Mouse (Mus musculus): Measurements from ENCODE around the gene Numb.

Gene Numb

GRCm38 (mm10) chr12:83780181-83780580 is 141.6 kb downstream of the Numb start:
- no peak for DNase-seq

DNA sequence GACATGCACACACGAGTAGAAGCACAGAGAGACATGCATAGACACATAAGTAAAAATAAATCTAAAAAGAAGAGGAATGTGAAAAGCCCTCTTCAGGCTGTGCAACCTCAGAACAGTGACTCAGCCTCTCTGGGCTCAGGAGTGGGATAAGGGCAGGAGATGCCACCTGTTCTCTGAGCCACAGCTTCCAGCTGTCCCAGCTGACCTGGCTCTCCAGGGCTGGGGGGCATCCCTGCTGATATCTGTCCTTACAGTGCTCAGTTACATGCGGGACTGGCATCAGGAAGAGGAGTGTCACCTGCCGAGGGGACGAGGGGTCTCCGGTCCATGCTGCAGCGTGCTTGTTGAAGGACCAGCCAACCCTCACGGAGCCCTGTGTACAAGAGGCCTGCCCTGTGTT is 145.0 kb downstream of the Numb start:
- no peak for DNase-seq

GRCm38 (mm10) chr12:83775621-83776020 is 146.1 kb downstream of the Numb start:
- DNase-seq: no peak

DNA sequence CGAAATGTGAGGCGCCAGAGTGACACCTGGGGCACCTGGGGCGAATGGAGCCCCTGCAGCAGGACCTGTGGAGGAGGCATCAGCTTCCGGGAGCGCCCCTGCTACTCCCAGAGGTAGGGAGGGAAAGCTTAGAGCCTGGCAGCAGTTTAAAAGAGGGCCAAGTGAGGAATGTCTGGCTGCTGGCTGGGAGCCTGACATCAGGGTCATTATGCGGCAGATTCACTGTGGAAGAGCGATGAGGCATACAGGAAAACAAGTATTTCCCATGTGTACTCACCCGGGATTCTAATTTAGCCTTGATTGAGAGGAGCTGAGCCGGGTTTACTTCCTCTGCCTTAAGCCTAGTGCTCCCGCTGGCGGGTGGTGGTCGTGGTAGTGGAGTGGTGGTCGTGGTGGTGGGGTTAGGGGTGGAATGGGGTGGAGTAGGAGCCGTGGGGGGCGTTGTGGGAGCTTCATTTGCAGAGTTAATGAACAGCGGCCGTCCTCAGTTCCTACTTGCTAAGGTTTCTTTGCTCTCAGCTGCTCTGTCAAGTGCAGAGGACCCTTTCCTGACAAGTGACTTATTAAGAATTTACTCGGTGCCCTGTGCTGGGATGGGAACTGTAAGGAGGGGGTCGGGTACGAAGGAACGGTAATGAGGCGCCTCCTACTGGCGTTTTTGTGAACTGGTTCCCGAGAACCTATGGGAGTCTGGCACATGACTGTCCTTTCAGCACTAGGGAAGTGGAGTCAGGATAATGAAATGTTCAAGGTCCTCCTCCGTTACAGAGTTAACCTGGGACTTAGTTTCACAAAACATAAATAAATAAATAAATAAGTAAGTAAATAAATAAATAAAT is 151.1 kb downstream of the Numb start:
- peak; percentile 57 to 59 for DNase-seq

DNA sequence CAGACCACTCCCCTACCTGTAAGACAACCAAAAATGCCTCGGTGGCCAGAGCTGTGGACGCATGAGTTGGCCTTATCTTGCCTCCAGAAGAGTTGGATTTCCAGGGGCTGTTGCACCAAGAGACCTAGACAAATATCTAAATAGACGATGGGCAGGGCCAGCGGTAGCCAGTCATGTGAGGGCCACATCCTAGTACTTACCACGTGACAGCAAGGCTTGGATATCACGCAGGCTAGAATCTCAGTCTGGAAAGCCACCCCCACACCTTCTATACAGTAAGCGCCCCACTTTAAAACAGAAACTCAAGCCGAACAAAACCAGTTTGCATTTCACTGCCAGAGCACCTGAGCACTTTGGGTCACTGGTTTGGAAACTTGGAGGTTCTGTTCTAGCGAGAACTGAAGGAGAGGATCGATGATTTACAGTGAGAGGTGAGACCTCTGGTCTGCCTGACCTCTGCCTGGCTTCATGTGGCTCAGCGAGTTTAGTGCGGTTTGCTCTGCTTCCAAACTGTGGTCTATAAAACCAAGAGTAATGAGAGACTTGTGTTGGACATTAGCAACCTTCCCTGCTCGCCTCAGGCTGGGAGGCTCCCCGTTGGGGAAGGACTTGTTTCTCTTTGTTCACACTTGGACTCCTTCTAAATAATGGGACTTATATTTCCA is 153.4 kb downstream of the Numb start:
- DNase-seq: no peak

- no peak for DNase-seq
Measured at GRCm38 (mm10) chr12:83767833-83768232, 153.9 kb downstream of the Numb start.

DNA sequence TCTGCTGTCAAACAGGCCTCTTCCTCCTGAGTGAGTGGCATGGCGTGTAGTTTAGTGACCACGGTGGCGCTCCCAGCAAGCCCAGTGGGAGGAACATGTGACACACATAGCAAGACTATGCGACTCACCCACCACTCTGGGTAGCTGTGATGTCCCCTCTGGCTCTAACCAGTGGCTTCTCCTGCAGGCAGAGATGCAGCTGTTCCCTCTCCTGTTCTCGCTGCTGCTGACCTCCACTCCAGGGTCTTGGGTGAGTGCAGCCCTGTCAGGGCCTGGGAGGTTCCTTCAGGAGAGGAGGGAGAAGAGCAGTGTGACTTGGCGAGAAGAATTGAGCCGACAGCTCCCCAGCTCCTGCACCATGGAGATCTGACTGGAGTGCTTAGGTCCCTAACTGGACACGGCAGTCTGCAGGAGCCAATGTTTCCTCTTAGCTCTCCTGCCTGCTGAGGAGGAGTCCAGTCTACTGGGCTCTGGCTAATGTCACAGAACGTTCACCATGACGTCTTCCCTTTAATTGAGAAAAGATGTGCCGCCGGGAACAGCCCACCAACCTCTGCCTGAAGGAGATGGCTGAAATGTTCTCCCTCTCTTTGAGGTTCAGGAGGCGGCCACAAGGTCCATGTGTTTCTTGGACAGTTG is 155.7 kb downstream of the Numb start:
- no peak for DNase-seq

DNA sequence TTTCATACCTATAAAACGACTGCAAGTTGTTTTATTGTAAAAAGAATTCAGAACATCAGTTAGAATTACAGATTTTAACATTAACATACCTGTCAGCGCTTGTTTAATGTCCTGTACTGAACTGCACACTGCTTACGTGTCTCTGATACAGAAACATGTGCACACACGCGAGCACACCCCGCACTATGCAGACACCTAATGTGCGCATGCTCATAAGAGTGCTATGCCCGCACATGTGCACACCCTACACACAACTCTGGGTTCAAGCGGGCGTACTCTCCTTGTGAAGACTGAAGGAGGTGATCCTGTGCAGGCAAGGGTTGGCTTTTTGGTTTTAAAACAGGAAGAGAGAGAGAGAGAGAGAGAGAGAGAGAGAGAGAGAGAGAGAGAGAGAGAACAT is 157.2 kb downstream of the Numb start:
- DNase-seq: no peak

- no peak for DNase-seq
Measured at GRCm38 (mm10) chr12:83764044-83764365, 157.7 kb downstream of the Numb start.

- DNase-seq: no peak
Measured at GRCm38 (mm10) chr12:83763311-83764043, 158.3 kb downstream of the Numb start, which contains the start of gene Papln. Gene Papln, plus strand, starts transcription at chr12:83763634.

DNA sequence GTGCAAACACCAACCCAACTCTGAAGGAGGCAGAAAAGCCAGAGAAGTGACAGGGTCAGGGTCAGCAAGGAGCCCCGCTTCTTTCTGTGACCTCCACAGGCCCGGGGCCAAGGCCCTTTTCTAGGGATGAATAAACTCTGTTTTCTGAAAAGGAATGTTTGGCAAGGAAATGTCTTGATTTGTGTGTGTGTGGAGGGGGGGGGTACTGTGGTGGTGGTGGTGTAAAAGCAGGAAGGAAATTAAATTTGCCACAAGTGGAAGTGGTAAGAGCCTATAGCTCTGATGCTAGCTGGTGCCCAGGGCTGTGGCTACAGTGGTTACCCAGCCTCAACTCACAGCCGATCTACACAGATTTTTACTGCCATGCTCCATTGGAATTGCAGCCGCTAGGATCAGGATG is 159.0 kb downstream of the Numb start:
- DNase-seq: no peak

GRCm38 (mm10) chr12:83760201-83760600 is 161.5 kb downstream of the Numb start:
- DNase-seq: no peak

GRCm38 (mm10) chr12:83758735-83759134 is 163.0 kb downstream of the Numb start:
- DNase-seq: no peak

DNA sequence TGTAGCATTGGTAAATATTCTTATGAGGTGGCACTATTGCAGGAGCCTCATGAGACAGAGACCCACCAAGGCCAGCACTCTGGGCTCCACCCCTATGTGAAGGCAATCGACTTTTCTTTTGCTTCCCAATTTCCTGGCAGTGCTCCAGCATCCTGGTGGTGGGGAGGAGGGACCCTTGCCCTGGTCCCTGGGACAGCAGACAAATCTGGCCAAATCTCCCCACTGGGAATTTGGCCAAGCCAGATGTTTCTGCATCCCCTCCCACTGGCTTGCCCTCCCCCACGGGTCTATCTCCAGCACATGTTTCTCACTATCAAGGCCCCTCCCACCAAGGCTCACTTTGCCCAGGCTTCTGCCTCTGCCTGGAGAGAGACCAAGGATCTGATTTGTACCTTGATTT is 169.2 kb downstream of the Numb start:
- no peak for DNase-seq

DNA sequence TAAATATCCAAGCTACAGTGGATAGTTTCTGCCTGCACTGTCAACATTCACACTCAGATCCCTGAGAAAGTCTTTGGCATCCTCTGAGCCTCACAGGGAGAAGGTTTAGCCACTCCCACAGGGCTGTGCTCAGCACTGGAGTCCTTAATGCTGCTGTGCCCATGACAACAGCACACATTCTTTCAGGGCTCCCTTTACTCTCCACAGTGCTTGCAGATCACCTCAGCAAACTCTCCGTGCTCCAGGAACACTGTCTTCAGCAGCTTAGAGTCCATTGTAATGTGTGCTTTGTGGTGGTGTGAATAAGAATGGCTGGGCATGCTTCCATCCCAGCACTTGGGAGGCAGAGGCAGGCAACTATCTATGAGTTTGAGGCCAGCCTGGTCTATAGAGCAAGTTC is 172.5 kb downstream of the Numb start:
- DNase-seq: no peak
